Mouse (Mus musculus): ENCODE results near the gene Slf1. TPM values are rescaled to one million over a fixed set of nuclear protein-coding genes. Genes with fewer than 3 reads are reported as not detected.
"Not testable (repeated sequence)": the region's sequence is repeated elsewhere in the genome, so short reads cannot be mapped to it uniquely, and the experiment has no call there.

Gene Slf1
- 50.7 and 56.3 TPM in 2 replicates for polyA plus RNA-seq (2016; fragmentation: Nextera tagmentation; extraction: Ambion mirVana)

- DNase-seq (ENCODE audit: low spot score), result peak; percentile 93
- H3K4me3 ChIP-seq, result peak within 1 kb of the TSS; percentile 94
- H3K9me3 ChIP-seq, result no peaks in the 10 kb centered on the region
- under 1% methylated on average over 65 of the region's 65 CpGs for WGBS
- H3K27ac ChIP-seq (replicated peaks), result peak within 1 kb of the TSS; percentile 94
- H3K27me3 ChIP-seq (replicated peaks; ENCODE audit: low read depth, poor library complexity, severe bottlenecking), result no peaks in the 10 kb centered on the region
- H3K4me1 ChIP-seq, result peaks cover 14% of the 10 kb centered on the region
- peaks cover 5% of the 10 kb centered on the region; the same call in 1 of the 2 replicates for H3K36me3 ChIP-seq (replicated peaks)
Measured at GRCm38 (mm10) chr13:77134931-77135620, at the start of gene Slf1, which contains the start of gene 2210408I21Rik. Gene Slf1 (minus strand): TSS chr13:77135473. Gene 2210408I21Rik (plus strand): TSS chr13:77135540.

GRCm38 (mm10) chr13:77177931-77178330 lies 42.7 kb upstream of the Slf1 start:
- Histone ChIP-seq H3K4me1 (0 out of 2 replicates have a peak, but pooled peaks cover 2% of the 10 kb centered on the region), H3K36me3 (replicated peaks) (0 out of 2 replicates have a peak, but pooled peaks cover 2% of the 10 kb centered on the region), H3K4me3 (no peak overlapping the region), H3K27ac (replicated peaks) (no peak overlapping the region), H3K9me3 (no peaks in the 10 kb centered on the region), H3K27me3 (replicated peaks; ENCODE audit: low read depth, poor library complexity, severe bottlenecking) (no peaks in the 10 kb centered on the region)
- DNase-seq (ENCODE audit: low spot score), result no peak

- Histone ChIP-seq H3K4me3 (no peak overlapping the region), H3K4me1 (peaks cover 7% of the 10 kb centered on the region), H3K36me3 (replicated peaks) (no peaks in the 10 kb centered on the region), H3K27me3 (replicated peaks; ENCODE audit: low read depth, poor library complexity, severe bottlenecking) (no peaks in the 10 kb centered on the region), H3K9me3 (no peaks in the 10 kb centered on the region), H3K27ac (replicated peaks) (no peak overlapping the region)
- DNase-seq (ENCODE audit: low spot score), result no peak
- WGBS, result 88% methylated on average over 2 of the region's 2 CpGs
Measured at GRCm38 (mm10) chr13:77140890-77141289, 5.6 kb upstream of the Slf1 start.

- no peaks in the 10 kb centered on the region for H3K27me3 ChIP-seq (replicated peaks; ENCODE audit: low read depth, poor library complexity, severe bottlenecking)
- DNase-seq (ENCODE audit: low spot score), result no peak
- H3K36me3 ChIP-seq (replicated peaks), result peaks cover 5% of the 10 kb centered on the region; the same call in 1 of the 2 replicates
- no peaks in the 10 kb centered on the region for H3K9me3 ChIP-seq
- WGBS, result under 1% methylated on average over 11 of the region's 11 CpGs
- H3K27ac ChIP-seq (replicated peaks), result peak overlapping the region; percentile 94
- H3K4me3 ChIP-seq, result peak overlapping the region; percentile 94
- peaks cover 14% of the 10 kb centered on the region for H3K4me1 ChIP-seq
Measured at GRCm38 (mm10) chr13:77135621-77135981, 328 bp upstream of the Slf1 start.

- peaks cover 9% of the 10 kb centered on the region for H3K4me1 ChIP-seq
- H3K4me3 ChIP-seq, result no peak overlapping the region
- H3K27ac ChIP-seq (replicated peaks), result no peak overlapping the region
- H3K27me3 ChIP-seq (replicated peaks; ENCODE audit: low read depth, poor library complexity, severe bottlenecking), result no peaks in the 10 kb centered on the region
- H3K36me3 ChIP-seq (replicated peaks), result peaks cover 5% of the 10 kb centered on the region; the same call in 1 of the 2 replicates
- DNase-seq (ENCODE audit: low spot score), result no peak
- no peaks in the 10 kb centered on the region for H3K9me3 ChIP-seq
- WGBS, result 88% methylated on average over 2 of the region's 2 CpGs
Measured at GRCm38 (mm10) chr13:77131132-77131531, 4.1 kb downstream of the Slf1 start.

- Histone ChIP-seq H3K27ac (replicated peaks) (no peak overlapping the region), H3K4me3 (no peak overlapping the region), H3K27me3 (replicated peaks; ENCODE audit: low read depth, poor library complexity, severe bottlenecking) (no peaks in the 10 kb centered on the region), H3K9me3 (no peaks in the 10 kb centered on the region), H3K36me3 (replicated peaks) (peaks cover 30% of the 10 kb centered on the region), H3K4me1 (no peaks in the 10 kb centered on the region)
- 90% methylated on average over 2 of the region's 2 CpGs for WGBS
- DNase-seq (ENCODE audit: low spot score), result no peak
Measured at GRCm38 (mm10) chr13:77128240-77128639, 7.0 kb downstream of the Slf1 start.

GRCm38 (mm10) chr13:77125159-77125558 lies 10.1 kb downstream of the Slf1 start:
- H3K4me3 ChIP-seq, result no peak overlapping the region
- peaks cover 42% of the 10 kb centered on the region for H3K36me3 ChIP-seq (replicated peaks)
- DNase-seq (ENCODE audit: low spot score), result no peak
- H3K9me3 ChIP-seq, result no peaks in the 10 kb centered on the region
- no peaks in the 10 kb centered on the region for H3K4me1 ChIP-seq
- no peak overlapping the region for H3K27ac ChIP-seq (replicated peaks)
- no peaks in the 10 kb centered on the region for H3K27me3 ChIP-seq (replicated peaks; ENCODE audit: low read depth, poor library complexity, severe bottlenecking)
- 97% methylated on average over 3 of the region's 3 CpGs for WGBS

- Histone ChIP-seq H3K4me1 (no peaks in the 10 kb centered on the region), H3K27ac (replicated peaks) (no peak overlapping the region), H3K36me3 (replicated peaks) (peaks cover 43% of the 10 kb centered on the region), H3K4me3 (no peak overlapping the region), H3K27me3 (replicated peaks; ENCODE audit: low read depth, poor library complexity, severe bottlenecking) (no peaks in the 10 kb centered on the region), H3K9me3 (no peaks in the 10 kb centered on the region)
- no peak for DNase-seq (ENCODE audit: low spot score)
- 96% methylated on average over 4 of the region's 4 CpGs for WGBS
Measured at GRCm38 (mm10) chr13:77118695-77119094, 16.6 kb downstream of the Slf1 start.

GRCm38 (mm10) chr13:77107734-77108133 lies 27.5 kb downstream of the Slf1 start:
- Histone ChIP-seq H3K27ac (replicated peaks) (no peak overlapping the region), H3K4me3 (no peak overlapping the region), H3K4me1 (no peaks in the 10 kb centered on the region), H3K9me3 (no peaks in the 10 kb centered on the region), H3K36me3 (replicated peaks) (peaks cover 52% of the 10 kb centered on the region), H3K27me3 (replicated peaks; ENCODE audit: low read depth, poor library complexity, severe bottlenecking) (no peaks in the 10 kb centered on the region)
- DNase-seq (ENCODE audit: low spot score), result no peak

- WGBS, result 88% methylated on average over 1 of the region's 1 CpGs
- H3K36me3 ChIP-seq (replicated peaks), result peaks cover 77% of the 10 kb centered on the region
Measured at GRCm38 (mm10) chr13:77092876-77093275, 42.4 kb downstream of the Slf1 start.

GRCm38 (mm10) chr13:77072030-77072429 lies 63.2 kb downstream of the Slf1 start:
- Histone ChIP-seq H3K27ac (replicated peaks) (no peak overlapping the region), H3K4me3 (no peak overlapping the region), H3K36me3 (replicated peaks) (peaks cover 49% of the 10 kb centered on the region), H3K9me3 (peaks cover 10% of the 10 kb centered on the region), H3K27me3 (replicated peaks; ENCODE audit: low read depth, poor library complexity, severe bottlenecking) (no peaks in the 10 kb centered on the region), H3K4me1 (no peaks in the 10 kb centered on the region)
- DNase-seq (ENCODE audit: low spot score), result no peak

More at GRCm38 (mm10) chr13:77092876-77093275, 42.4 kb downstream of the Slf1 start:
- H3K27me3 ChIP-seq (replicated peaks; ENCODE audit: low read depth, poor library complexity, severe bottlenecking); H3K4me3 ChIP-seq; DNase-seq (ENCODE audit: low spot score); H3K9me3 ChIP-seq; H3K4me1 ChIP-seq; H3K27ac ChIP-seq (replicated peaks): not testable (repeated sequence)

- Histone ChIP-seq H3K27me3 (replicated peaks; ENCODE audit: low read depth, poor library complexity, severe bottlenecking) (no peaks in the 10 kb centered on the region), H3K36me3 (replicated peaks) (peaks cover 35% of the 10 kb centered on the region), H3K4me3 (no peak overlapping the region), H3K4me1 (no peaks in the 10 kb centered on the region), H3K27ac (replicated peaks) (no peak overlapping the region), H3K9me3 (no peaks in the 10 kb centered on the region)
- 95% methylated on average over 1 of the region's 1 CpGs for WGBS
- DNase-seq (ENCODE audit: low spot score), result no peak
Measured at GRCm38 (mm10) chr13:77068847-77069246, 66.4 kb downstream of the Slf1 start.

- WGBS, result 83% methylated on average over 1 of the region's 1 CpGs
- Histone ChIP-seq H3K36me3 (replicated peaks) (peaks cover 46% of the 10 kb centered on the region), H3K9me3 (no peaks in the 10 kb centered on the region), H3K27ac (replicated peaks) (no peak overlapping the region), H3K27me3 (replicated peaks; ENCODE audit: low read depth, poor library complexity, severe bottlenecking) (no peaks in the 10 kb centered on the region), H3K4me1 (no peaks in the 10 kb centered on the region), H3K4me3 (no peak overlapping the region)
- no peak for DNase-seq (ENCODE audit: low spot score)
Measured at GRCm38 (mm10) chr13:77063221-77063620, 72.1 kb downstream of the Slf1 start.
